Mouse (Mus musculus): ENCODE measurements at regions not wholly inside any gene's neighbourhood (a gene's known extent, or its start where the extent isn't known, plus 50 kb on each side); places are given as distances from the start of the nearest gene placed in this dataset.

DNA sequence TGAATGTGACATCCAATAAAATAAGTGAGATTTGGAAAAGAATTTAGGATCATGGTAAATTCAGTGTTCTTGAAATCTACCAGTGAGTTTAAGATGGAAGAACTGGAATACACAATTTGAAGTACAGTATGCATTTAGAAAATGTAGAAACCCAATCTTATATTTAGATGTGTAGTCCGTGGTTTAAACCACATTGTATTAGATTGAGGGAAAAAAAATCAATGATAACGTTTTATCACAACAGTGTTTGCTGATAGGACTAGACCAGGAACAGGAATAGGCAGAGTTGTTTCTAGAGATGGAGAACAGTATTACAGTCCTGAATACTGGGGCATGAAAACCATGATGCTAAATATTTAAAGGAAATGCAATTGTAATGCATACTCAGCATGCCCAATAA is 402.2 kb upstream of the Cdh9 start:
- Histone ChIP-seq H3K4me1 (ENCODE audit: insufficient read depth) (no peaks in the 10 kb centered on the region), H3K9ac (replicated peaks) (no peak overlapping the region), H3K36me3 (replicated peaks; ENCODE audit: insufficient read depth, low read length) (no peaks in the 10 kb centered on the region), H3K27me3 (ENCODE audit: insufficient read depth, low read length) (no peaks in the 10 kb centered on the region), H3K4me3 (ENCODE audit: low read depth, low read length) (no peak overlapping the region), H3K27ac (ENCODE audit: low read depth) (no peak overlapping the region), H3K9me3 (ENCODE audit: low read length) (no peaks in the 10 kb centered on the region), H3K4me2 (ENCODE audit: low read depth, low read length) (no peak overlapping the region)
- no peak for ATAC-seq
- no peak for TF ChIP-seq EP300 (IDR thresholded peaks at IDR 0.05; ENCODE audit: low read depth)
- no peak for TF ChIP-seq CTCF (IDR thresholded peaks at IDR 0.05; ENCODE audit: low read depth)
- no peak for DNase-seq
- WGBS (ENCODE audit: insufficient replicate concordance), result 42% methylated on average over 2 of the region's 2 CpGs

All from liver, postnatal 0 days (tissue).